Mouse (Mus musculus): ENCODE results near the gene Slc31a2. TPM values are rescaled to one million over a fixed set of nuclear protein-coding genes. Genes with fewer than 3 reads are reported as not detected.

Gene Slc31a2
- total RNA-seq (2021): 10 to 100 TPM in 1 of 2 experiments, 1 to 10 TPM in 1; 7.8 to 11.6 TPM
- long read RNA-seq, experiment 1, transcript Slc31a2-201 (4 exons, 1,820 nt): major isoform, 7 of 8 reads
- long read RNA-seq, experiment 1, partial matches to known transcripts: 1 of 8 reads
- long read RNA-seq, experiment 1, other reads (novel, unspliced or antisense): 0 of 8 reads
- long read RNA-seq, experiment 2, transcript Slc31a2-201 (4 exons, 1,820 nt): major isoform, 14 of 17 reads
- long read RNA-seq, experiment 2, partial matches to known transcripts: 0 of 17 reads
- long read RNA-seq, experiment 2, other reads (novel, unspliced or antisense): 3 of 17 reads

GRCm38 (mm10) chr4:62262276-62262675 lies at the start of gene Slc31a2:
Gene Slc31a2 (plus strand): TSS chr4:62262562.
- DNase-seq (ENCODE audit: low spot score in 2 of 2): no peak

GRCm38 (mm10) chr4:62213490-62213889 lies 48.9 kb upstream of the Slc31a2 start:
- no peak for DNase-seq (ENCODE audit: low spot score in 2 of 2)

- peak; percentile 37 to 59 for DNase-seq (ENCODE audit: low spot score in 2 of 2)
Measured at GRCm38 (mm10) chr4:62228391-62228790, 34.0 kb upstream of the Slc31a2 start.

- DNase-seq (ENCODE audit: low spot score in 2 of 2): no peak
Measured at GRCm38 (mm10) chr4:62229448-62229847, 32.9 kb upstream of the Slc31a2 start.

GRCm38 (mm10) chr4:62230153-62230552 lies 32.2 kb upstream of the Slc31a2 start:
- no peak for DNase-seq (ENCODE audit: low spot score in 2 of 2)

- no peak for DNase-seq (ENCODE audit: low spot score in 2 of 2)
Measured at GRCm38 (mm10) chr4:62230769-62231168, 31.6 kb upstream of the Slc31a2 start, which contains the start of gene Zfp37. Gene Zfp37 (minus strand): TSS chr4:62231047.

- DNase-seq (ENCODE audit: low spot score in 2 of 2): no peak
Measured at GRCm38 (mm10) chr4:62240586-62240985, 21.8 kb upstream of the Slc31a2 start.

- DNase-seq (ENCODE audit: low spot score in 2 of 2): no peak
Measured at GRCm38 (mm10) chr4:62248328-62248727, 14.0 kb upstream of the Slc31a2 start.

GRCm38 (mm10) chr4:62250896-62251544 lies 11.3 kb upstream of the Slc31a2 start:
- DNase-seq (ENCODE audit: low spot score in 2 of 2): no peak

- DNase-seq (ENCODE audit: low spot score in 2 of 2): no peak
Measured at GRCm38 (mm10) chr4:62251776-62252175, 10.6 kb upstream of the Slc31a2 start.

- DNase-seq (ENCODE audit: low spot score in 2 of 2): peak in 1 of 2 experiments; percentile 0
Measured at GRCm38 (mm10) chr4:62254551-62254950, 7.8 kb upstream of the Slc31a2 start.

- peak in 1 of 2 experiments; percentile 5 for DNase-seq (ENCODE audit: low spot score in 2 of 2)
Measured at GRCm38 (mm10) chr4:62256931-62257330, 5.4 kb upstream of the Slc31a2 start.

- DNase-seq (ENCODE audit: low spot score in 2 of 2): peak in 1 of 2 experiments; percentile 21
Measured at GRCm38 (mm10) chr4:62263133-62263844, 927 bp downstream of the Slc31a2 start.

GRCm38 (mm10) chr4:62265154-62265836 lies 2.9 kb downstream of the Slc31a2 start:
- no peak for DNase-seq (ENCODE audit: low spot score in 2 of 2)

GRCm38 (mm10) chr4:62266016-62266415 lies 3.7 kb downstream of the Slc31a2 start:
- peak in 1 of 2 experiments; percentile 0 for DNase-seq (ENCODE audit: low spot score in 2 of 2)

- DNase-seq (ENCODE audit: low spot score in 2 of 2): no peak
Measured at GRCm38 (mm10) chr4:62267101-62267500, 4.7 kb downstream of the Slc31a2 start.

- no peak for DNase-seq (ENCODE audit: low spot score in 2 of 2)
Measured at GRCm38 (mm10) chr4:62272696-62273095, 10.3 kb downstream of the Slc31a2 start.

GRCm38 (mm10) chr4:62273916-62274315 lies 11.6 kb downstream of the Slc31a2 start:
- no peak for DNase-seq (ENCODE audit: low spot score in 2 of 2)

- no peak for DNase-seq (ENCODE audit: low spot score in 2 of 2)
Measured at GRCm38 (mm10) chr4:62274841-62275536, 12.6 kb downstream of the Slc31a2 start.

GRCm38 (mm10) chr4:62276642-62277041 lies 14.3 kb downstream of the Slc31a2 start:
- DNase-seq (ENCODE audit: low spot score in 2 of 2): no peak

- no peak for DNase-seq (ENCODE audit: low spot score in 2 of 2)
Measured at GRCm38 (mm10) chr4:62277222-62277621, 14.9 kb downstream of the Slc31a2 start.

Measured in layer of hippocampus, postnatal 14 days (tissue).